Mouse (Mus musculus): Measurements from ENCODE around the gene Anapc15-ps. TPM values are rescaled to one million over a fixed set of nuclear protein-coding genes. Genes with fewer than 3 reads are reported as not detected.

The Anapc15-ps gene
- polyA plus RNA-seq, 1 experiment from 2014 or later = not detected

GRCm38 (mm10) chr10:95670781-95671780, 2.2 kb downstream of the Anapc15-ps start:
- 87% methylated on average over 21 of the region's 21 CpGs for WGBS
- Histone ChIP-seq H3K9ac (replicated peaks; ENCODE audit: low read depth, low read length) (no peak overlapping the region), H3K4me3 (ENCODE audit: low read depth, low read length) (no peak overlapping the region), H3K4me2 (replicated peaks; ENCODE audit: low read depth, low read length) (no peak overlapping the region), H3K4me1 (ENCODE audit: control insufficient read depth, insufficient read depth, low read length) (no peaks in the 10 kb centered on the region), H3K36me3 (ENCODE audit: control insufficient read depth, insufficient read depth, low read length) (no peaks in the 10 kb centered on the region), H3K27ac (ENCODE audit: low read length) (no peak overlapping the region), H3K27me3 (ENCODE audit: control insufficient read depth, insufficient read depth, low read length) (no peaks in the 10 kb centered on the region), H3K9me3 (ENCODE audit: control insufficient read depth, low read depth, low read length) (no peaks in the 10 kb centered on the region)
- no peak for ATAC-seq (ENCODE audit: insufficient number of reproducible peaks, insufficient read depth, low FRiP score, low read depth)

- Histone ChIP-seq H3K4me3 (ENCODE audit: low read depth, low read length) (no peak overlapping the region), H3K9ac (replicated peaks; ENCODE audit: low read depth, low read length) (no peak overlapping the region), H3K36me3 (ENCODE audit: control insufficient read depth, insufficient read depth, low read length) (no peaks in the 10 kb centered on the region), H3K27ac (ENCODE audit: low read length) (no peak overlapping the region), H3K4me1 (ENCODE audit: control insufficient read depth, insufficient read depth, low read length) (no peaks in the 10 kb centered on the region), H3K9me3 (ENCODE audit: control insufficient read depth, low read depth, low read length) (no peaks in the 10 kb centered on the region), H3K4me2 (replicated peaks; ENCODE audit: low read depth, low read length) (no peak overlapping the region), H3K27me3 (ENCODE audit: control insufficient read depth, insufficient read depth, low read length) (no peaks in the 10 kb centered on the region)
- no peak for ATAC-seq (ENCODE audit: insufficient number of reproducible peaks, insufficient read depth, low FRiP score, low read depth)
- WGBS = 76% methylated on average over 4 of the region's 4 CpGs
These were observed 3.4 kb downstream of the Anapc15-ps start for GRCm38 (mm10) chr10:95669872-95670271.

- Histone ChIP-seq H3K4me1 (ENCODE audit: control insufficient read depth, insufficient read depth, low read length) (no peaks in the 10 kb centered on the region), H3K4me3 (ENCODE audit: low read depth, low read length) (no peak overlapping the region), H3K27ac (ENCODE audit: low read length) (no peak overlapping the region), H3K9me3 (ENCODE audit: control insufficient read depth, low read depth, low read length) (no peaks in the 10 kb centered on the region), H3K36me3 (ENCODE audit: control insufficient read depth, insufficient read depth, low read length) (no peaks in the 10 kb centered on the region), H3K4me2 (replicated peaks; ENCODE audit: low read depth, low read length) (no peak overlapping the region), H3K27me3 (ENCODE audit: control insufficient read depth, insufficient read depth, low read length) (no peaks in the 10 kb centered on the region), H3K9ac (replicated peaks; ENCODE audit: low read depth, low read length) (no peak overlapping the region)
- WGBS = 82% methylated on average over 3 of the region's 3 CpGs
- ATAC-seq (ENCODE audit: insufficient number of reproducible peaks, insufficient read depth, low FRiP score, low read depth) = no peak
These were observed 4.2 kb downstream of the Anapc15-ps start for GRCm38 (mm10) chr10:95669034-95669433.

GRCm38 (mm10) chr10:95667371-95668030, 5.8 kb downstream of the Anapc15-ps start:
- no peak overlapping the region for H3K27ac ChIP-seq (ENCODE audit: low read length)
- no peaks in the 10 kb centered on the region for H3K9me3 ChIP-seq (ENCODE audit: control insufficient read depth, low read depth, low read length)
- no peak overlapping the region for H3K4me3 ChIP-seq (ENCODE audit: low read depth, low read length)
- H3K4me1 ChIP-seq (ENCODE audit: control insufficient read depth, insufficient read depth, low read length) = no peaks in the 10 kb centered on the region
- ATAC-seq (ENCODE audit: insufficient number of reproducible peaks, insufficient read depth, low FRiP score, low read depth) = no peak
- H3K9ac ChIP-seq (replicated peaks; ENCODE audit: low read depth, low read length) = no peak overlapping the region
- H3K27me3 ChIP-seq (ENCODE audit: control insufficient read depth, insufficient read depth, low read length) = no peaks in the 10 kb centered on the region
- WGBS = 70% methylated on average over 3 of the region's 3 CpGs
- H3K36me3 ChIP-seq (ENCODE audit: control insufficient read depth, insufficient read depth, low read length) = no peaks in the 10 kb centered on the region
- H3K4me2 ChIP-seq (replicated peaks; ENCODE audit: low read depth, low read length) = no peak overlapping the region

- H3K4me2 ChIP-seq (replicated peaks; ENCODE audit: low read depth, low read length) = no peak overlapping the region
- H3K4me3 ChIP-seq (ENCODE audit: low read depth, low read length) = no peak overlapping the region
- no peaks in the 10 kb centered on the region for H3K9me3 ChIP-seq (ENCODE audit: control insufficient read depth, low read depth, low read length)
- no peak for ATAC-seq (ENCODE audit: insufficient number of reproducible peaks, insufficient read depth, low FRiP score, low read depth)
- H3K9ac ChIP-seq (replicated peaks; ENCODE audit: low read depth, low read length) = no peak overlapping the region
- no peak overlapping the region for H3K27ac ChIP-seq (ENCODE audit: low read length)
- no peaks in the 10 kb centered on the region for H3K27me3 ChIP-seq (ENCODE audit: control insufficient read depth, insufficient read depth, low read length)
- H3K36me3 ChIP-seq (ENCODE audit: control insufficient read depth, insufficient read depth, low read length) = no peaks in the 10 kb centered on the region
- no peaks in the 10 kb centered on the region for H3K4me1 ChIP-seq (ENCODE audit: control insufficient read depth, insufficient read depth, low read length)
- 80% methylated on average over 2 of the region's 2 CpGs for WGBS
These were observed 6.5 kb downstream of the Anapc15-ps start for GRCm38 (mm10) chr10:95666791-95667190.

GRCm38 (mm10) chr10:95665426-95665990, 7.7 kb downstream of the Anapc15-ps start:
- no peak for ATAC-seq (ENCODE audit: insufficient number of reproducible peaks, insufficient read depth, low FRiP score, low read depth)
- Histone ChIP-seq H3K27ac (ENCODE audit: low read length) (no peak overlapping the region), H3K27me3 (ENCODE audit: control insufficient read depth, insufficient read depth, low read length) (no peaks in the 10 kb centered on the region), H3K9me3 (ENCODE audit: control insufficient read depth, low read depth, low read length) (no peaks in the 10 kb centered on the region), H3K36me3 (ENCODE audit: control insufficient read depth, insufficient read depth, low read length) (no peaks in the 10 kb centered on the region), H3K4me2 (replicated peaks; ENCODE audit: low read depth, low read length) (no peak overlapping the region), H3K9ac (replicated peaks; ENCODE audit: low read depth, low read length) (no peak overlapping the region), H3K4me3 (ENCODE audit: low read depth, low read length) (no peak overlapping the region), H3K4me1 (ENCODE audit: control insufficient read depth, insufficient read depth, low read length) (no peaks in the 10 kb centered on the region)
- WGBS = 37% methylated on average over 11 of the region's 11 CpGs

GRCm38 (mm10) chr10:95664613-95665012, 8.6 kb downstream of the Anapc15-ps start:
- Histone ChIP-seq H3K36me3 (ENCODE audit: control insufficient read depth, insufficient read depth, low read length) (no peaks in the 10 kb centered on the region), H3K27ac (ENCODE audit: low read length) (no peak overlapping the region), H3K4me2 (replicated peaks; ENCODE audit: low read depth, low read length) (no peak overlapping the region), H3K9ac (replicated peaks; ENCODE audit: low read depth, low read length) (no peak overlapping the region), H3K4me1 (ENCODE audit: control insufficient read depth, insufficient read depth, low read length) (no peaks in the 10 kb centered on the region), H3K4me3 (ENCODE audit: low read depth, low read length) (no peak overlapping the region), H3K27me3 (ENCODE audit: control insufficient read depth, insufficient read depth, low read length) (no peaks in the 10 kb centered on the region), H3K9me3 (ENCODE audit: control insufficient read depth, low read depth, low read length) (no peaks in the 10 kb centered on the region)
- no peak for ATAC-seq (ENCODE audit: insufficient number of reproducible peaks, insufficient read depth, low FRiP score, low read depth)
- WGBS = 74% methylated on average over 3 of the region's 3 CpGs

GRCm38 (mm10) chr10:95660356-95660755, 12.9 kb downstream of the Anapc15-ps start:
- ATAC-seq (ENCODE audit: insufficient number of reproducible peaks, insufficient read depth, low FRiP score, low read depth) = no peak
- no peak overlapping the region for H3K9ac ChIP-seq (replicated peaks; ENCODE audit: low read depth, low read length)
- H3K4me2 ChIP-seq (replicated peaks; ENCODE audit: low read depth, low read length) = no peak overlapping the region
- WGBS = 56% methylated on average over 6 of the region's 6 CpGs
- H3K27ac ChIP-seq (ENCODE audit: low read length) = no peak overlapping the region
- H3K9me3 ChIP-seq (ENCODE audit: control insufficient read depth, low read depth, low read length) = no peaks in the 10 kb centered on the region
- no peaks in the 10 kb centered on the region for H3K36me3 ChIP-seq (ENCODE audit: control insufficient read depth, insufficient read depth, low read length)
- no peaks in the 10 kb centered on the region for H3K27me3 ChIP-seq (ENCODE audit: control insufficient read depth, insufficient read depth, low read length)
- H3K4me1 ChIP-seq (ENCODE audit: control insufficient read depth, insufficient read depth, low read length) = no peaks in the 10 kb centered on the region
- H3K4me3 ChIP-seq (ENCODE audit: low read depth, low read length) = no peak overlapping the region
